Mouse (Mus musculus): ENCODE measurements around the gene Trim46. TPM values are rescaled to one million over a fixed set of nuclear protein-coding genes. Genes with fewer than 3 reads are reported as not detected.
A peak's percentile ranks its signal among the peaks of the same experiment; 100 is the strongest.

Gene Trim46
- polyA plus RNA-seq, 1 experiment from 2014 or later: 7.0 TPM

DNA sequence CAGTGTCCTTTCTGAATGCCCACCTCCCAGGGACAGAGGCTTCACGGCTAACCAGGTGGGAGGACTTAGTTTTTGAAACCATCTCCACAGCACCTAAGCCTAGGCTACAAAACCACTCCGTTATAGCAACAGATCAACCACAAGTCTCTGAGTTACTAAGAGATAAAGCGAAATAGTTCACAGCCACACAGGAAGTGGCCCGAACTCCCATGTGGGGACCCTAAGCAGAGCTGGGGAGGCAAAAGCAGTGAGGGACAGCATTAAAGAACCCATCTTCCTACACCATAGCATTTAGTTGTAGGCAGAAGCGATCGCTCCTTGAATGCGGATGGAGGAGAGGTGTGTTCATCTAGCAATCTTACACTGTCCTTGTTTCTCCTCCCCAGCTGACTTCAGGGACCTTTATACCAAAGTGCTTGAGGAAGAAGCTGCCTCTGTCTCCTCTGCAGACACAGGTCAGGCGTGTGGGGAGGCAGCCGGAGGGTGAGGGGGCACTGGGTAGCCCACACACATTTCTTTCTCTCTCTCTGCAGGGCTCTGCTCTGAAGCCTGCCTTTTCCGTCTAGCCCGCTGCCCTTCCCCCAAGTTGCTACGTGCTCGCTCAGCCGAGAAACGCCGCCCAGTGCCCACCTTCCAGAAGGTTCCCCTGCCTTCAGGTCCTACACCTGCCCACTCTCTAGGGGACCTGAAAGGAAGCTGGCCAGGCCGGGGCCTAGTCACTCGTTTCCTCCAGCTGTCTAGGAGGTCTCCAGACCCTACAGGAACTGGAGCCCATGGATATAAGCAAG lies 58.2 kb downstream of the Trim46 start:
- no peak overlapping the region for H3K4me3 ChIP-seq
- ATAC-seq (ENCODE audit: insufficient number of reproducible peaks, insufficient read depth, low FRiP score, low TSS enrichment, low read depth): no peak
- peaks cover 27% of the 10 kb centered on the region for H3K4me1 ChIP-seq
- H3K4me2 ChIP-seq: no peak overlapping the region
- no peak overlapping the region for H3K9ac ChIP-seq
- H3K27ac ChIP-seq: no peak overlapping the region
- H3K9me3 ChIP-seq: no peaks in the 10 kb centered on the region
- WGBS: 66% methylated on average over 18 of the region's 18 CpGs
- H3K36me3 ChIP-seq: peaks cover 33% of the 10 kb centered on the region
- H3K27me3 ChIP-seq: no peaks in the 10 kb centered on the region

DNA sequence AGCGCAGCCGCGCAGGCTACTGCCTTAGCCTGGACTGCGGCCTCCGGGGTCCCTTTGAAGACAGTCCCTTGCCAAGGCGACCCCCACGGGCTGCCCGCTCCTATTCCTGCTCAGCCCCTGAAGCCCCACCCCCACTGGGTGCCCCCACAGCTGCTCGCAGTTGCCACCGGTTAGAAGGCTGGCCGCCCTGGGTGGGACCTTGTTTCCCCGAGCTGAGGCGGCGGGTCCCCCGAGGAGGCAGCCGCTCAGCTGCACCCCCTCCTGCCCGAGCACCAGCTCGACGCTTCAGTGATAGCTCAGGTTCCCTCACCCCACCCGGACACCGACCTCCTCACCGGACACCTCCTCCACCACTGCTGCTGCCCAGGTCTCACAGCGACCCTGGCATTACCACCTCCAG lies 58.9 kb downstream of the Trim46 start:
- no peak overlapping the region for H3K4me2 ChIP-seq
- ATAC-seq (ENCODE audit: insufficient number of reproducible peaks, insufficient read depth, low FRiP score, low TSS enrichment, low read depth): 0 out of 2 replicates have a peak, but pooled peaks have one; percentile 3
- no peak overlapping the region for H3K27ac ChIP-seq
- no peak overlapping the region for H3K4me3 ChIP-seq
- H3K4me1 ChIP-seq: peaks cover 32% of the 10 kb centered on the region
- H3K9ac ChIP-seq: no peak overlapping the region
- 39% methylated on average over 23 of the region's 23 CpGs for WGBS
- H3K36me3 ChIP-seq: peaks cover 39% of the 10 kb centered on the region
- no peaks in the 10 kb centered on the region for H3K9me3 ChIP-seq
- H3K27me3 ChIP-seq: no peaks in the 10 kb centered on the region

MicroRNAs encoded within 50 kb of the gene (microRNA counts, 519-probe panel; counts per million panel counts)
- 236 counts per million, percentile 44 among the panel's probes with 10 or more counts for microRNA mmu-miR-92b

Small RNAs within 50 kb of the gene (microRNA-seq; reads per million reads assigned to microRNA genes)
- 504 reads per million, percentile 71 among the genes with 10 or more reads in this experiment for gene Mir92b

Other genes with a start within 250 kb of the Trim46 start
- 23.3 and 25.0 TPM in 2 replicates for gene Rusc1, start 153.0 kb downstream of the Trim46 start, polyA plus RNA-seq (2015; fragmentation: Nextera tagmentation; extraction: Ambion mirVana)
- gene Gm43738, start 145.2 kb downstream of the Trim46 start, polyA plus RNA-seq (2015; fragmentation: Nextera tagmentation; extraction: Ambion mirVana): not detected in 2 replicates
- 193 and 231 TPM in 2 replicates for gene Fdps, start 144.3 kb downstream of the Trim46 start, polyA plus RNA-seq (2015; fragmentation: Nextera tagmentation; extraction: Ambion mirVana)
- gene Pklr, start 110.2 kb downstream of the Trim46 start, polyA plus RNA-seq (2015; fragmentation: Nextera tagmentation; extraction: Ambion mirVana): 2.0 TPM in 1 of 2 replicates, not detected in the other
- gene Hcn3, start 86.1 kb downstream of the Trim46 start, polyA plus RNA-seq (2015; fragmentation: Nextera tagmentation; extraction: Ambion mirVana): 3.6 and 4.3 TPM in 2 replicates
- gene Clk2, start 81.5 kb downstream of the Trim46 start, polyA plus RNA-seq (2015; fragmentation: Nextera tagmentation; extraction: Ambion mirVana): 39.9 and 41.8 TPM in 2 replicates
- gene Scamp3, start 68.8 kb downstream of the Trim46 start, polyA plus RNA-seq (2015; fragmentation: Nextera tagmentation; extraction: Ambion mirVana): 115 and 125 TPM in 2 replicates
- 31.5 and 32.6 TPM in 2 replicates for gene Fam189b, start 63.2 kb downstream of the Trim46 start, polyA plus RNA-seq (2015; fragmentation: Nextera tagmentation; extraction: Ambion mirVana)
- 34.7 TPM in 2 replicates for gene Gba, start 43.4 kb downstream of the Trim46 start, polyA plus RNA-seq (2015; fragmentation: Nextera tagmentation; extraction: Ambion mirVana)
- gene Thbs3, start 31.1 kb downstream of the Trim46 start, polyA plus RNA-seq (2015; fragmentation: Nextera tagmentation; extraction: Ambion mirVana): 42.0 and 48.1 TPM in 2 replicates
- 182 and 212 TPM in 2 replicates for gene Mtx1, start 19.2 kb downstream of the Trim46 start, polyA plus RNA-seq (2015; fragmentation: Nextera tagmentation; extraction: Ambion mirVana)
- 1.5 and 1.6 TPM in 2 replicates for gene Muc1, start 17.3 kb downstream of the Trim46 start, polyA plus RNA-seq (2015; fragmentation: Nextera tagmentation; extraction: Ambion mirVana)
- gene Krtcap2, start 343 bp downstream of the Trim46 start, polyA plus RNA-seq (2015; fragmentation: Nextera tagmentation; extraction: Ambion mirVana): 300 and 361 TPM in 2 replicates
- gene Dpm3, start 13.0 kb upstream of the Trim46 start, polyA plus RNA-seq (2015; fragmentation: Nextera tagmentation; extraction: Ambion mirVana): 120 and 147 TPM in 2 replicates
- 67.4 and 68.6 TPM in 2 replicates for gene Slc50a1, start 24.3 kb upstream of the Trim46 start, polyA plus RNA-seq (2015; fragmentation: Nextera tagmentation; extraction: Ambion mirVana)
- gene Efna1, start 34.8 kb upstream of the Trim46 start, polyA plus RNA-seq (2015; fragmentation: Nextera tagmentation; extraction: Ambion mirVana): 40.7 and 43.1 TPM in 2 replicates
- gene Efna3, start 76.7 kb upstream of the Trim46 start, polyA plus RNA-seq (2015; fragmentation: Nextera tagmentation; extraction: Ambion mirVana): 22.6 and 26.6 TPM in 2 replicates
- gene Efna4, start 91.7 kb upstream of the Trim46 start, polyA plus RNA-seq (2015; fragmentation: Nextera tagmentation; extraction: Ambion mirVana): 46.5 and 50.1 TPM in 2 replicates
- 50.8 and 52.6 TPM in 2 replicates for gene Adam15, start 103.7 kb upstream of the Trim46 start, polyA plus RNA-seq (2015; fragmentation: Nextera tagmentation; extraction: Ambion mirVana)
- 0.18 and 0.38 TPM in 2 replicates for gene Dcst2, start 115.7 kb upstream of the Trim46 start, polyA plus RNA-seq (2015; fragmentation: Nextera tagmentation; extraction: Ambion mirVana)
- 0.44 and 0.85 TPM in 2 replicates for gene Dcst1, start 118.9 kb upstream of the Trim46 start, polyA plus RNA-seq (2015; fragmentation: Nextera tagmentation; extraction: Ambion mirVana)
- 1.7 and 2.1 TPM in 2 replicates for gene Zbtb7b, start 148.5 kb upstream of the Trim46 start, polyA plus RNA-seq (2015; fragmentation: Nextera tagmentation; extraction: Ambion mirVana)
- gene Lenep, start 156.5 kb upstream of the Trim46 start, polyA plus RNA-seq (2015; fragmentation: Nextera tagmentation; extraction: Ambion mirVana): not detected in 2 replicates
- 29.4 and 29.5 TPM in 2 replicates for gene Flad1, start 165.6 kb upstream of the Trim46 start, polyA plus RNA-seq (2015; fragmentation: Nextera tagmentation; extraction: Ambion mirVana)
- gene Cks1b, start 172.1 kb upstream of the Trim46 start, polyA plus RNA-seq (2015; fragmentation: Nextera tagmentation; extraction: Ambion mirVana): 513 and 525 TPM in 2 replicates
- gene Shc1, start 172.1 kb upstream of the Trim46 start, polyA plus RNA-seq (2015; fragmentation: Nextera tagmentation; extraction: Ambion mirVana): 91.4 and 93.3 TPM in 2 replicates
- 47.8 and 50.5 TPM in 2 replicates for gene Pygo2, start 183.9 kb upstream of the Trim46 start, polyA plus RNA-seq (2015; fragmentation: Nextera tagmentation; extraction: Ambion mirVana)
- 25.2 and 27.7 TPM in 2 replicates for gene Pbxip1, start 190.4 kb upstream of the Trim46 start, polyA plus RNA-seq (2015; fragmentation: Nextera tagmentation; extraction: Ambion mirVana)
- 49.3 and 57.5 TPM in 2 replicates for gene Pmvk, start 208.2 kb upstream of the Trim46 start, polyA plus RNA-seq (2015; fragmentation: Nextera tagmentation; extraction: Ambion mirVana)

Data from embryonic facial prominence, embryonic 13.5 days (tissue).